Mouse (Mus musculus): ENCODE measurements at regions not wholly inside any gene's neighbourhood (a gene's known extent, or its start where the extent isn't known, plus 50 kb on each side); places are given as distances from the start of the nearest gene placed in this dataset.

- DNase-seq (ENCODE audit: low read depth, low spot score): no peak
Observed at GRCm38 (mm10) chr3:52815497-52815896, 201.5 kb downstream of the Cog6 start.

- DNase-seq (ENCODE audit: low read depth, low spot score): no peak
Observed at GRCm38 (mm10) chr3:52802324-52802723, 214.7 kb downstream of the Cog6 start.

GRCm38 (mm10) chr3:52801446-52801845 is 215.6 kb downstream of the Cog6 start:
- no peak for DNase-seq (ENCODE audit: low read depth, low spot score)

GRCm38 (mm10) chr3:52800673-52801072 is 216.4 kb downstream of the Cog6 start:
- DNase-seq (ENCODE audit: low read depth, low spot score): no peak

- DNase-seq (ENCODE audit: low read depth, low spot score): no peak
Observed at GRCm38 (mm10) chr3:52797801-52798200, 219.2 kb downstream of the Cog6 start.

GRCm38 (mm10) chr3:52797164-52797563 is 219.9 kb downstream of the Cog6 start:
- no peak for DNase-seq (ENCODE audit: low read depth, low spot score)

GRCm38 (mm10) chr3:52794218-52794617 is 222.8 kb downstream of the Cog6 start:
- DNase-seq (ENCODE audit: low read depth, low spot score): no peak

- DNase-seq (ENCODE audit: low read depth, low spot score): no peak
Observed at GRCm38 (mm10) chr3:52792801-52793200, 224.2 kb downstream of the Cog6 start.

- DNase-seq (ENCODE audit: low read depth, low spot score): no peak
Observed at GRCm38 (mm10) chr3:52792121-52792520, 224.9 kb downstream of the Cog6 start.

- DNase-seq (ENCODE audit: low read depth, low spot score): no peak
Observed at GRCm38 (mm10) chr3:52790942-52791341, 226.1 kb downstream of the Cog6 start.

- no peak for DNase-seq (ENCODE audit: low read depth, low spot score)
Observed at GRCm38 (mm10) chr3:52787964-52788760, 228.9 kb downstream of the Cog6 start.

GRCm38 (mm10) chr3:52785595-52785994 is 231.4 kb downstream of the Cog6 start:
- DNase-seq (ENCODE audit: low read depth, low spot score): no peak

- DNase-seq (ENCODE audit: low read depth, low spot score): no peak
Observed at GRCm38 (mm10) chr3:52784476-52784875, 232.6 kb downstream of the Cog6 start.

GRCm38 (mm10) chr3:52782576-52782975 is 234.5 kb downstream of the Cog6 start:
- DNase-seq (ENCODE audit: low read depth, low spot score): no peak

- DNase-seq (ENCODE audit: low read depth, low spot score): no peak
Observed at GRCm38 (mm10) chr3:52781521-52781920, 235.5 kb downstream of the Cog6 start.

- peak; percentile 17 for DNase-seq (ENCODE audit: low read depth, low spot score)
Observed at GRCm38 (mm10) chr3:52780356-52780755, 236.7 kb downstream of the Cog6 start.

- DNase-seq (ENCODE audit: low read depth, low spot score): no peak
Observed at GRCm38 (mm10) chr3:52775875-52776274, 241.2 kb downstream of the Cog6 start.

- no peak for DNase-seq (ENCODE audit: low read depth, low spot score)
Observed at GRCm38 (mm10) chr3:52775156-52775555, 241.9 kb downstream of the Cog6 start.

- no peak for DNase-seq (ENCODE audit: low read depth, low spot score)
Observed at GRCm38 (mm10) chr3:52774734-52775133, 242.3 kb downstream of the Cog6 start.

GRCm38 (mm10) chr3:52767276-52767675 is 249.8 kb downstream of the Cog6 start:
- no peak for DNase-seq (ENCODE audit: low read depth, low spot score)

- DNase-seq (ENCODE audit: low read depth, low spot score): no peak
Observed at GRCm38 (mm10) chr3:52766841-52767240, 250.2 kb downstream of the Cog6 start.

- DNase-seq (ENCODE audit: low read depth, low spot score): no peak
Observed at GRCm38 (mm10) chr3:52764166-52764565, 252.9 kb downstream of the Cog6 start.

- DNase-seq (ENCODE audit: low read depth, low spot score): no peak
Observed at GRCm38 (mm10) chr3:52763660-52764059, 253.4 kb downstream of the Cog6 start.

- DNase-seq (ENCODE audit: low read depth, low spot score): no peak
Observed at GRCm38 (mm10) chr3:52762549-52762948, 254.5 kb downstream of the Cog6 start.
